Mouse (Mus musculus) gastrocnemius, postnatal 10 days (tissue): ENCODE measurements around the gene Irf1. TPM values are rescaled to one million over a fixed set of nuclear protein-coding genes. Genes with fewer than 3 reads are reported as not detected.

Source experiments
- DNase-seq: peaks from one replicate; pipeline ENCODE4 v3.0.0; 2021; ENCODE audit warnings: mixed read lengths
- microRNA-seq, 2 experiments: library from miRNA; unstranded; fragments of <30 nt; microRNA quantifications; one replicate each; pipeline ENCODE4 v1.2.0; 2021
- total RNA-seq, 2 experiments: library from RNA; stranded (reverse); gene quantifications; 2 replicates each; pipeline ENCODE4 v1.2.3; 2021

Irf1 gene
- total RNA-seq, 2 experiments from 2014 or later, result 9.4 to 13.7 TPM

- no peak for DNase-seq
Observed at GRCm38 (mm10) chr11:53811312-53811711, 41.5 kb downstream of the Irf1 start.

DNA sequence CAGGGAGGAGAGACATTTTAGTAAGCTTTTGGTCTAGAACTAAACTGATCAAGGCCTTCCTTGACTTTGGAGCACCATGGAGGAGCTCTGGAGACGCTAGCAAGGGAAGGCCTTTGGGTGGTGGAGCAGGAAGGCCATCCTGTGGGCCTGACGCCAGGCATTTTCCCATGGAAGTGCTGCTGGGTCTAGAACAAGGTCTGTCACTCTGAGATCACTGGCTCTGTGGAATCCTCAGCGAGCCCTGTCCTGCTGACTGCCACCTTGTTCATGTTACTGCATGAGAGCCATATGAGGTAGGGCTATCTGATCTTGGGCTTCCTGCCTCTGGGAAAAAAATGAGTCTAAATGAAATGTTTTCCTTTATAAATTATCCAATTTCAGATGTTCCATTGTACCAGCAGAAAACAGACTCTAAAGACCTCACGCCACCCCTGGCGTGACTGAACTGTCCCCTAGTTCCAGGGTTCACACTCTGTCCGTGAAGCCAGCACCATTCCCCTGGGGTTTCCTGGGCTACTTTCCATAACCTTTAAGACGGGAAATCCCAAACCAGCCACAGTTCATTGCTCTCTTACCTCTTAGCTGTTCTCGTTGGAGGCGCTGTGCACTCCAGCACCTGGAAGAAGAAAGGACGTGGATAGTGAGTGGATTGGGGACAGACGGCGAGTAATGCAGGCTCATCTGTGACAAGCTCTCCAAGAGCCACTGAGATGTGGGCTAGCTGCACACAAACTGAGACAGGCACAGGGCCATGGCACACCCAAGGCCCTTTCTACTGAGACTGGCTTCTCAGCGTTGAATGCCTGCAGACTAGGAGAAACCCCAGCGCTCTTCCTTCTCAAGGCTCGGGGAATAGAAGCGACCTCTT lies 43.4 kb downstream of the Irf1 start:
- DNase-seq, result no peak

- DNase-seq, result no peak
Observed at GRCm38 (mm10) chr11:53814810-53815209, 45.0 kb downstream of the Irf1 start.

DNA sequence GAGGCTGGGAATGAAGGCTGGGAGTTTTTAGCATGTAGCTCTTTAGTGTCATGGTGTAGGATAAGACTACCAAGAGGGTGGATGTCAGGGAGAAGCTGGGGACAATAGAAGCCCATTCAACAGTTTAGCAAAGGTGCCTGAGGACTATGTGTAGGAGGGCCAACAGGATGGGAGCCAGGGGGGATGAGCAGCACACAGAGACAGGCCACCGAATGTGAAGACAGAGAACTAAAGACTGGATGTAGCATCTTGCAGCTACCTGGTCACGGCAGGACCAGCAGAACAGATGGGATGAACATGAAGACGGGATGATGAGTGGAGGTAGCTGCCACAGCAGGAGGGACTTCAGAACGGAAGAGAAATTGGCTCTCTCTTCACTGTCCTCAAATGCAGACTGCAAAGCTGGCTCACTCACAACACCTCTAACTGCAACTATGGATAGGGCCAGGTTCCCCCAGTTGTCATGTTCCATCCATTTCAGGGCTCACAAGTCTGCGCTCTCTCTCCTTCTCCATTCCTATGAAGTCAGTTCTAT lies 47.1 kb downstream of the Irf1 start:
- DNase-seq, result no peak

GRCm38 (mm10) chr11:53818794-53819193 lies 49.0 kb downstream of the Irf1 start:
- no peak for DNase-seq

DNA sequence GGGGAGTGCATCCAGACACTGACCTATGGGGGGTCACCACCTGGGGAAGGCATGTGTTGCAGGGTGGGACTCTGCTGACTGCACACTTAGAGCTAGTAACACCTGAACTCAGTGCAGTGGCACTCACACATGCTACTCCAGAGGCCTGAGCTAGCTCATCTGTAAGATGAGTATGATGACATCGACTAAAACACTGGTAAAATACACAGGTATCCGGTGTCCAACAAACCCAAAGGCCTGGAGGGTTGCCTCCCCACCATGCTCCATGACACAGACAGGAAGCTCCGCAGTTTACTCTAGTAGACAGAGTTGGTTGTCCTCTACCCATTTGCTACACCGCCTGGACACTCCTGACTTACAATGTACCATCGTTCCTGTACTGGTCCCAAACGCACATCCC lies 49.7 kb downstream of the Irf1 start:
- no peak for DNase-seq

DNA sequence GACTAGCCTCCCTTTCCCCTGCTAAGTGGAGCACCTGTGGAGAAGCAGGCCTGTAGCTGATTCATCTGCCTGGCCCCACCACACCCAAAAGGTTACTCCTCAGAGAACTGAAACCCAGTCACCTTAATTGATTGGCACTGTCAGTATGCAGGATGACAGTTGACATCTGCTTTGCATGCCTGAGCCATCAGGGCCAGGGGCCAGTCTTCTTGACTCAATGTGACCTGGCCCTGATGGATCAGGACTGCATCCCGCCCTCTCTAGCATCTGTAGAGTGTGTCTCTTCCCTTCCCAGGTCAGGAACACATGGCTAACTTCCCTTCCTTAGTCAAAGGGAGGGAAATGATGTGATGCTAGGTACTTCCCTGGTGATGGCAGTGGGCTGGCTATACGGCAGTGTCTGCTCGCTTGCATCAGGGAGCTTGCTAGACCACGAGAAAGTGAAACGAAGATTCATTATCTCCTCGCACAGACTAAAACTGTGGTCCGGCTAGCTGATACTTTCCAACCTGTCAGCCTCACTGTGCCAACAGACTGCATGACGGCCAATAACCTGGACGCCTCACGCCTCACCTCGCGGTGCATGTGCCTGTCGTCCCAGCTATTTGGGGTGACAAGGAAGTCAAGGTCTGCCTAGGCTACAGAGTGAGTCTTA lies 50.8 kb downstream of the Irf1 start:
- DNase-seq, result no peak

DNA sequence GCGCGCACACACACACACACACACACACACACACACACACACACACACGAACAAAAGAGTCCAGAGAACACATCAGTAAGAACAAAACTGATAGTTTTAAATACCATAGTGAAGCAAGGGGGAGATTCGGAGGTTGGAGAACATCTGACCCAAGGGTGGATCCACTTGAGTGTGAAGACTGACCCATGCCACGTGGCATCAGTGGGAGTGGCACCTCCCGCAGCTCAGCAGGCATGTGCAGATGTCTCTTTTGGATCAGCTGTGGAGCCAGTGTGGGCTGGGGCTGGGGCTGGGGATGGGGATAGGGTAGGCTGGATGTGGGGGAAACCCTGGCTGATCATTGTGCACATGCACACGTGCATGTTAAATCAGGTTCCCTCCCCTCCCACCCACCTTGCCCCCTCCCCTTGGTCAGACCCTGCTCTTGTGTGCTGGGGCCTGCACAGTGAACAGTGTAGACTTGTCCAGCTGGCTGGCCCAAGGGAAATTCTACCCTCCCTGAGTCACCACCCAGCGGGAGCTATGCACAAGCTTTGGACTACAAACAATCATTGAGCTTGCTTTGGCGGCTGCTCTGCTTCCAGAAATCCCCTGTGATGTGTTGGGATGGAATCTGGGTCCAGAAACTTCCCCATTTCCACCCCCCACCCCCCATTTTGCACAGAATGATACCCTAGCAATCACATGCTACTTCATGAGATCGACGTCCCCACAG lies 51.6 kb downstream of the Irf1 start:
- DNase-seq, result no peak

DNA sequence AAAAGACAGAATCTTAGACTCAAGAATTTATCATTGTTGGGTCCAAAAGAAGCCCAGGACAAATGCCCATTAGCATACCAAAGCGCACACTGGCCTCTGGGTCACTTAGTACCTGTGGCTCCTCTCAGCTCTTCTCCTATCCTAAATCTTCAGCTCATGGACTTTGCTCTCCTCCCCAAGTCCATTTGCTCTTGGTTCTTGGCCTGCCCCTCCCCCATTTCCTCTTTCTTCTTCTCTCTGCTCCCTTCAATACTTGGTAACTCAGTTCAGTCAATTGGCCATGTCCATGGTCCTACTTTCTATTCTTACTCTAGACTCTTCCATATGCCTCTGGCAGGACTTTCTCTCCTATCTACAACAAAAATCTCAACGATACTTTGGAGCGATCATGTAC lies 52.1 kb downstream of the Irf1 start:
- DNase-seq, result no peak

- DNase-seq, result no peak
Observed at GRCm38 (mm10) chr11:53825409-53825808, 55.6 kb downstream of the Irf1 start.

Small RNA genes lying within 50 kb of the gene (microRNA-seq; reads per million reads assigned to microRNA genes)
- 0 reads per million in 2 experiments for gene Mir7671

Other genes starting within 250 kb of the Irf1 start
- 10 to 100 TPM in 1 of 2 experiments, 1 to 10 TPM in 1; 9.4 to 11.1 TPM for gene Kif3a, start 202.6 kb upstream of the Irf1 start, total RNA-seq
- gene Il4, start 151.3 kb upstream of the Irf1 start, total RNA-seq, result not detected
- not detected for gene Il13, start 135.3 kb upstream of the Irf1 start, total RNA-seq
- 10 to 100 TPM in 1 of 2 experiments, 1 to 10 TPM in 1; 7.9 to 10.1 TPM for gene Rad50, start 62.7 kb upstream of the Irf1 start, total RNA-seq
- gene Il5, start 49.2 kb upstream of the Irf1 start, total RNA-seq, result not detected
- gene Gm17334, start 3.2 kb downstream of the Irf1 start, total RNA-seq, result under 1 TPM; 0.26 to 0.70 TPM
- 1 to 10 TPM; 3.5 to 4.0 TPM for gene Gm12216, start 89.2 kb downstream of the Irf1 start, total RNA-seq
- gene Slc22a5, start 121.6 kb downstream of the Irf1 start, total RNA-seq, result 10 to 100 TPM in 1 of 2 experiments, 1 to 10 TPM in 1; 7.4 to 10.7 TPM
- gene Slc22a21, start 210.3 kb downstream of the Irf1 start, total RNA-seq, result 1 to 10 TPM; 1.7 to 2.6 TPM